Mouse (Mus musculus): Measurements from ENCODE around the gene Zfp747. TPM values are rescaled to one million over a fixed set of nuclear protein-coding genes. Genes with fewer than 3 reads are reported as not detected.
"Not testable (repeated sequence)": the region's sequence is repeated elsewhere in the genome, so short reads cannot be mapped to it uniquely, and the experiment has no call there.

The Zfp747 gene
- polyA plus RNA-seq, 1 experiment from 2014 or later = 5.5 TPM

GRCm38 (mm10) chr7:127343351-127344019, 32.4 kb downstream of the Zfp747 start:
- H3K4me2 ChIP-seq (ENCODE audit: low read length) = no peak overlapping the region
- 0 out of 2 replicates have a peak, but pooled peaks cover 7% of the 10 kb centered on the region for H3K36me3 ChIP-seq (ENCODE audit: insufficient read depth, low read length)
- no peak overlapping the region for H3K4me3 ChIP-seq (replicated peaks; ENCODE audit: low read depth, low read length)
- H3K27ac ChIP-seq = no peak overlapping the region
- peaks cover 9% of the 10 kb centered on the region for H3K4me1 ChIP-seq (replicated peaks; ENCODE audit: insufficient read depth, low read length)
- DNase-seq (ENCODE audit: low spot score) = no peak
- 94% methylated on average over 38 of the region's 38 CpGs for WGBS
- no peak for ATAC-seq (replicated peaks; ENCODE audit: low FRiP score, low read depth)
- no peaks in the 10 kb centered on the region for H3K27me3 ChIP-seq (ENCODE audit: insufficient read depth, low read length)
- H3K9ac ChIP-seq (ENCODE audit: low read depth, low read length) = no peak overlapping the region
- H3K9me3 ChIP-seq (replicated peaks; ENCODE audit: low read length) = no peaks in the 10 kb centered on the region
- TF ChIP-seq CTCF (IDR thresholded peaks at IDR 0.05; ENCODE audit: low read depth) = no peak

- Histone ChIP-seq H3K4me2 (ENCODE audit: low read length) (no peak overlapping the region), H3K4me1 (replicated peaks; ENCODE audit: insufficient read depth, low read length) (peaks cover 9% of the 10 kb centered on the region), H3K27me3 (ENCODE audit: insufficient read depth, low read length) (no peaks in the 10 kb centered on the region), H3K9me3 (replicated peaks; ENCODE audit: low read length) (no peaks in the 10 kb centered on the region), H3K4me3 (replicated peaks; ENCODE audit: low read depth, low read length) (no peak overlapping the region), H3K36me3 (ENCODE audit: insufficient read depth, low read length) (0 out of 2 replicates have a peak, but pooled peaks cover 7% of the 10 kb centered on the region), H3K9ac (ENCODE audit: low read depth, low read length) (no peak overlapping the region), H3K27ac (peak overlapping the region; percentile 19; the same call in 1 of the 2 replicates)
- TF ChIP-seq CTCF (IDR thresholded peaks at IDR 0.05; ENCODE audit: low read depth) = no peak
- ATAC-seq (replicated peaks; ENCODE audit: low FRiP score, low read depth) (no peak), DNase-seq (ENCODE audit: low spot score) (no peak)
- WGBS = 87% methylated on average over 7 of the region's 7 CpGs
Measured at GRCm38 (mm10) chr7:127342888-127343287, 33.0 kb downstream of the Zfp747 start.

- no peaks in the 10 kb centered on the region for H3K9me3 ChIP-seq (replicated peaks; ENCODE audit: low read length)
Measured at GRCm38 (mm10) chr7:127342332-127342731, 33.5 kb downstream of the Zfp747 start.

GRCm38 (mm10) chr7:127341861-127342260, 34.0 kb downstream of the Zfp747 start:
- not testable (repeated sequence) for H3K27me3 ChIP-seq (ENCODE audit: insufficient read depth, low read length); H3K36me3 ChIP-seq (ENCODE audit: insufficient read depth, low read length); H3K9ac ChIP-seq (ENCODE audit: low read depth, low read length); DNase-seq (ENCODE audit: low spot score); ATAC-seq (replicated peaks; ENCODE audit: low FRiP score, low read depth); H3K4me3 ChIP-seq (replicated peaks; ENCODE audit: low read depth, low read length); H3K9me3 ChIP-seq (replicated peaks; ENCODE audit: low read length); H3K4me2 ChIP-seq (ENCODE audit: low read length); H3K4me1 ChIP-seq (replicated peaks; ENCODE audit: insufficient read depth, low read length)
- 86% methylated on average over 6 of the region's 6 CpGs for whole genome bisulfite sequencing
- H3K27ac ChIP-seq = peak overlapping the region; percentile 81

More at GRCm38 (mm10) chr7:127342332-127342731, 33.5 kb downstream of the Zfp747 start:
- Histone ChIP-seq H3K27ac (peak overlapping the region; percentile 19; the same call in 1 of the 2 replicates), H3K4me1 (replicated peaks; ENCODE audit: insufficient read depth, low read length) (peaks cover 9% of the 10 kb centered on the region), H3K4me3 (replicated peaks; ENCODE audit: low read depth, low read length) (no peak overlapping the region), H3K9ac (ENCODE audit: low read depth, low read length) (no peak overlapping the region), H3K4me2 (ENCODE audit: low read length) (no peak overlapping the region), H3K27me3 (ENCODE audit: insufficient read depth, low read length) (no peaks in the 10 kb centered on the region), H3K36me3 (ENCODE audit: insufficient read depth, low read length) (0 out of 2 replicates have a peak, but pooled peaks cover 7% of the 10 kb centered on the region)
- peak; percentile 70 for DNase-seq (ENCODE audit: low spot score)
- peak; percentile 62 for TF ChIP-seq CTCF (IDR thresholded peaks at IDR 0.05; ENCODE audit: low read depth)
- no peak for ATAC-seq (replicated peaks; ENCODE audit: low FRiP score, low read depth)
- WGBS = 59% methylated on average over 4 of the region's 4 CpGs

- no peak overlapping the region for H3K4me2 ChIP-seq (ENCODE audit: low read length)
- WGBS = 68% methylated on average over 8 of the region's 8 CpGs
- peaks cover 9% of the 10 kb centered on the region for H3K4me1 ChIP-seq (replicated peaks; ENCODE audit: insufficient read depth, low read length)
- no peak for TF ChIP-seq CTCF (IDR thresholded peaks at IDR 0.05; ENCODE audit: low read depth)
- no peak overlapping the region for H3K4me3 ChIP-seq (replicated peaks; ENCODE audit: low read depth, low read length)
- H3K36me3 ChIP-seq (ENCODE audit: insufficient read depth, low read length) = 0 out of 2 replicates have a peak, but pooled peaks cover 7% of the 10 kb centered on the region
- H3K9me3 ChIP-seq (replicated peaks; ENCODE audit: low read length) = no peaks in the 10 kb centered on the region
- peak overlapping the region; percentile 81 for H3K27ac ChIP-seq
- H3K9ac ChIP-seq (ENCODE audit: low read depth, low read length) = no peak overlapping the region
- no peak for ATAC-seq (replicated peaks; ENCODE audit: low FRiP score, low read depth)
- DNase-seq (ENCODE audit: low spot score) = no peak
- H3K27me3 ChIP-seq (ENCODE audit: insufficient read depth, low read length) = no peaks in the 10 kb centered on the region
Measured at GRCm38 (mm10) chr7:127341356-127341755, 34.5 kb downstream of the Zfp747 start.

- DNase-seq (ENCODE audit: low spot score) = no peak
- no peaks in the 10 kb centered on the region for H3K4me1 ChIP-seq (replicated peaks; ENCODE audit: insufficient read depth, low read length)
- no peak for TF ChIP-seq CTCF (IDR thresholded peaks at IDR 0.05; ENCODE audit: low read depth)
- no peak overlapping the region for H3K4me2 ChIP-seq (ENCODE audit: low read length)
- no peak overlapping the region for H3K9ac ChIP-seq (ENCODE audit: low read depth, low read length)
- H3K27ac ChIP-seq = no peak overlapping the region
- no peak for ATAC-seq (replicated peaks; ENCODE audit: low FRiP score, low read depth)
- 56% methylated on average over 4 of the region's 4 CpGs for WGBS
- no peaks in the 10 kb centered on the region for H3K36me3 ChIP-seq (ENCODE audit: insufficient read depth, low read length)
- no peaks in the 10 kb centered on the region for H3K27me3 ChIP-seq (ENCODE audit: insufficient read depth, low read length)
- H3K9me3 ChIP-seq (replicated peaks; ENCODE audit: low read length) = no peaks in the 10 kb centered on the region
- no peak overlapping the region for H3K4me3 ChIP-seq (replicated peaks; ENCODE audit: low read depth, low read length)
Measured at GRCm38 (mm10) chr7:127337636-127338035, 38.2 kb downstream of the Zfp747 start.
